Mouse (Mus musculus) CD8-positive naive resting alpha-beta T cell, adult 2 months (primary cell): Measurements from ENCODE around the gene Zdhhc24.
A peak's percentile ranks its signal among the peaks of the same experiment; 100 is the strongest.

ENCODE experiments used
- DNase-seq, 2 experiments: peaks; one replicate each; pipeline ENCODE4 v3.0.0; 2022; ENCODE audit warnings: low read depth in 2 of 2, low spot score in 2 of 2

The Zdhhc24 gene

GRCm38 (mm10) chr19:4876755-4877154 is 1.7 kb upstream of the Zdhhc24 start:
- no peak for DNase-seq

- no peak for DNase-seq
Observed at GRCm38 (mm10) chr19:4877785-4878184, 683 bp upstream of the Zdhhc24 start, which contains the start of gene Actn3. Actn3 (minus strand) TSS chr19:4877909.

DNA sequence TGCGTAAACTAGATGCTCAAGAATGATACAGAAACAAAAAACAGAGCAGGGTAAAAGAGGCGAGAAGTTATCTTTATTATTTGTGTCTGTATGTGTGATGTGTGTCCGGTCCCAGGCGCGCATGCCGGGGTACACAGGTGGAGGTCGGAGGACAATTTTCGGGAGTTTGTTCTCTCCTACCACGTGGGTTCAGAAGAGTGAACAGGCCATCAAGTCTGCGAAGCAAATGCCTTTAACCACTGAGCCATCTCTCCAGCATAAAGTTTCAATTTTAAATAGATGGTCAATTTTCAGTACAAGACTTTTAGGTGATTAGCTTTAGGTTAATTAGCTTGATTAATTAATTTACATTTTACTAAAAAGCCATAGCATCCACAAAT is 846 bp downstream of the Zdhhc24 start:
- no peak for DNase-seq

DNA sequence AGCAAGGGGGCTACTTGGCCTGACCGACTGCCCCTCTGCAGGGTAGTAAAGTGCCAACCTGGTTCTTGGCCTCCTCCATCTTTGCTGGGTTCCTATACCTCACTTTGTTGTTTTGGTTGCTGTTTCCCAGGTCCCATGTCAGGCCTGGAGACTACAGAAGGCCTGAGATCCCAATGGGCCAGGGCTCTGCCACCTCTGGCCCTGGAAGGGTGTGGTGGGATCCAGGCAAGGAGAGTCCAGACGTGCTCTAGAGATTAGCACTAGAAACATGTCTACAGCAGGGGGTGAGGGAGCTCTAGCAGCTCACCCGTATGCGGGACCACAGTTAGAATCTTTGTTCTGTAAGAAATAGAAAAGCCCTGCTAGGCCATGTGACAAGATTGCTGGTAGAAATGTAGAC is 5.5 kb downstream of the Zdhhc24 start:
- DNase-seq, result no peak

DNA sequence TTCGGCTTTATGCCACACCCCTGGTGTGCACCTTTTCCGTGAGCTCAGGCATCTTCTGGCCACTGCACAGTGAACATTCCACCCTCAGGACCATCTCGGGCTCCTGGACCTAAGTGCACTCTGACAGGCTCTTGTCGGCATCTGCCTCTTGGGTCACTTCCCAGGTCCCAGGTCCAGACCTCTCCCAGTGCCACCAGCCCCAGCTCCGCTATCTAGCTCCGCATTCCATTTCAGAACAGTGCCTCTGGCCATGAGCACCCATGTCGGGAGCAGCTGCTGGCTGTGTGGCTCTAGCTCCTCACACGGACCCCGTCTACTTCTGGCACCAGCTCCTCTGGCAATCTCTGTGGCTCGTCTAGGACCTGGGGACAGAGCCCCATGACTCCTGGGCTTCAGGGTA is 11.3 kb downstream of the Zdhhc24 start:
- no peak for DNase-seq

DNA sequence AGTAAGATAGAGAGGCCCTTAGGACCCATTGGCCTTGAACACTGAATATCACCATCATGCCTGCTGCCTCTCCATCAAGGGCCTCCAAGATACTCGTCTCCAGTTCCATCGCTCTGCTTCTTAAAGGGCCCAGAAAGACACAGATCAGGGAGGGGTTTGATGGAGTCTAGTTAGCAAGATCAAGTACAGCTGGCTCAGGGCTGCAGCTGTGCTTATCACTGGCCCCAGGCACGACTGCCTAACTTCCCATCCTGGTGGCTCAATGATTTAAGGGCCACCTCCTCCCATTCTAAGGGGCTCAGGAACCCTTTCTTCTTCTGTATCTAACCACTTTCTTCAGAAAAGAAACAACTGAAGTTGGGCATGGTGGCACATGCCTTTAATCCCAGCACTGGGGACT is 13.3 kb downstream of the Zdhhc24 start:
- DNase-seq, result no peak

DNA sequence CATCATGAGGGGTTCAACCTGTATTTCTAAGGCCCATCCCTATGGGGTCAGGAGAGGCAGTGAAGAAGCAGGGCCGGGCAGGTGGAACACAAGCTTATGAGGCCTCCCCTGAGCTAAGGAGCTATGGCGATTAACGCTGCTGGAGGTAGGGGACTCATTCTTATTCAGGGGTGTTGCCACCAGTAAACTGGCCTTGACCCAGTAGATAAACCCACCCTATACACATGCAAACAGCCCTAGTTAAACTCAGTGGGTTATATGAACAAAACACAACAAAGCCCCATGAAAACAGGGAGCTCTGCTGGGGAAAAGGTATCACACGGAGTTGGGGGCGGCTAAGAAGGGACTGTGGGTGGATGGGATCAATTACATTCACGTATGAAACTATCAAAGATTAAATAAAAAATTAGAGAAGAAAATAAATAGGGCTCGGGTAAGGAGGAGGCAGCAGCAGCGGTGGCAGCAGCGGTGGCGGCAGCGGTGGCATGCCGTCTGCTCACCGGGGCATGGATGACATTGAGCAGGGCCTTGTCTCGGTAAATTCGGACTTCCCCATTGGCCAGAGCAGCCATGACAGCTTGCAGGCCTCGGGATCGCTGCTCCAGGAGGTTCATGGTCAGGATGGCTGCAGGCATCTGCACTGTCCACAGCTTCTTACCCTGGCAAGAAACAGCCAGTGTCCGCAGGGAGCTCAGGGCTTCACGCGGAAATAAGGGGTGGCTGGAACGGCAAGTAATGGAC is 18.5 kb downstream of the Zdhhc24 start:
- DNase-seq, result no peak

DNA sequence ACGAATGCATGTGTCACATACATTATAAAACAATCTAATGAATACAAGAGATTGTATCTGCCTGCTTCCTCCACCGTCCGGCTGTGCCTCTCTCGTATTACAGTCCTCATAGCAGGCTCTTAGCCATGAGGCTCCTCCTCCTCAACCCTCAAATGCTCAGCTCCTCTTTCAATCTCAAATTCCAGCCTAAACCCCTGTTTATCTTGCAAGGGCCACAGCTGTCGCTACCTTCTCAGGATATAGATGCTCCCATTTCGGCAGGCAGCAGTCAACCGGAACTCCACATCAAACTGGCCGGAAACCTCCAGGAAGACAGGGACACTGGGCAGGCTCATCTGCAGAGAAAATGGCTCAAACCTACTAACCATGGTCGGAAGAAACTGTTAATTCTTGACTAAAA is 20.5 kb downstream of the Zdhhc24 start:
- no peak for DNase-seq

DNA sequence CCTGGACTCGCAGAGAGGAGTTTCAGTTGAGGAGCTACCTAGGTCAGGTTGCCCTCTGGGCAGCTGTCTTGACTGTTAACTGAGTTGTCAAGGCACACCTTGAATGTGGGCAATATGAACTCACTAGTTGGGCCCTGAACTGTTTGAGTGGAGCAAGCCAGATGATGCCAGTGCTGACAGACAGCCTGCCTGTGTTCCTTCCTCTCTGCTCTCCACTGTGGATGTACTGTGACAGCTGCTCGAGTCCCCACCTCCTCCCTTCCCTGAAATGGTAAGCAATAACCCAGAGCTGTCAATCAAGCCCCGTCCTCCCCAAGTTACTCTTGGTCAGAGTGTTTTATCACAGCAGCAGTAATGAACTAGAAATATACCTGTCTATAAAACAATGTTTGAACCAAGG is 21.4 kb downstream of the Zdhhc24 start:
- no peak for DNase-seq

DNA sequence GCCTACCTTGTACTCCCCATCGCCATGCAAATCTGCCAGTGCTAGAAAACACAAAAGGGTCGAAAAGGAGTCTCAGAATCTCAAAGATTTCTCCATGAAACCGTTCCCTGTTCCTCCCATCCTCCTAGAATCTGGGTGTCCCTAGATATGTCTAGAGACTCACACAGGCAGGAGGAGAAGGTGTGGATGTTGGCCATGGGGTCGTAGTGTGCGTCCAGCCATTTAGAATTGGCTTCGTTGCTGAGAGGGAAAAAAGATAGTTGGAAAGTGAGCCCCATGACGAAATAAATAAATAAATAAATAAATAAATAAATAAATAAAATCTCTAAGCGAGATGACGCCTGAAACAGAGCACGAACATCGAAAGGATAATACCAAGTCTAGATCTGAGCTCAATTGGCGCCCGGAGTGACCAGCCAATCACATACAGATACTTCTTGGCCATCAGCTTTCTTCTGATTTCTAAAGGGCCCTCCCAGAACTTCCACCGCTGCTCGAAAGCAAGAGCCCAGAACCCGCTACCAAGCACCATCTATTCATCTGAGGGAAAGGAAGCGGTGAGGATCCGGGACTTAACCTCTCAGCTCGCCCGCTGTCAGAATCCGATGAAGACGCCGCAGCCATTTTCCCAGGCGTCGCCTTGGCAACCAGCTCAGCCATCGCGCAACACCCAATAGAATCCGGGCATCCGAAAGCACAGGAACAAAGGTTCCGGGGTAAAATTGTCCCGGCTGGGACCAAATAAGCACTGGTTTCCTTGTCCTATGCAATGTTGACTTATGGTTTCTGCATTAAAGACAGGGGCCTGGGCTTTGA is 27.7 kb downstream of the Zdhhc24 start, which contains the start of gene Bbs1:
TSS of gene Bbs1 (minus strand) at position 650 of the 816 bp plus-strand sequence.
- DNase-seq, result peak; percentile 64 to 70

DNA sequence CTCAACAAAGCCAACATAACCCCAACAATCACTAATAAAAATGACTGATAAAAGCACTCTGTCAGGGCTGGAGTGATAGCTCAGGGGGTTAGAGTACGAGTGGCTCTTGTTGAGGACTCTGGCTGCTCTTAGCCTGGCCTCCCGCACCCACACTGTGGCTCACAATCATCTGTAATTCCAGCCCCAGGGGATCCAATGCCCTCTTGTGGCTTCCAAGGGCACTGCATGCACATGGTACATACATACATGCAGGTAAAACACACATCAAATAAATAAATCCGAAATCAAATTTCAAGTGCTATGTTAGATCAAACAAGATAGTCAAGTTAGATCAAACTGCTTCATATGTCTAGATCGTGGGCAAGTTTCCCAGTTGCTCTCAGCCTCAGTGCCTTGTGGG is 29.6 kb downstream of the Zdhhc24 start:
- DNase-seq, result peak in 1 of 2 experiments; percentile 16

DNA sequence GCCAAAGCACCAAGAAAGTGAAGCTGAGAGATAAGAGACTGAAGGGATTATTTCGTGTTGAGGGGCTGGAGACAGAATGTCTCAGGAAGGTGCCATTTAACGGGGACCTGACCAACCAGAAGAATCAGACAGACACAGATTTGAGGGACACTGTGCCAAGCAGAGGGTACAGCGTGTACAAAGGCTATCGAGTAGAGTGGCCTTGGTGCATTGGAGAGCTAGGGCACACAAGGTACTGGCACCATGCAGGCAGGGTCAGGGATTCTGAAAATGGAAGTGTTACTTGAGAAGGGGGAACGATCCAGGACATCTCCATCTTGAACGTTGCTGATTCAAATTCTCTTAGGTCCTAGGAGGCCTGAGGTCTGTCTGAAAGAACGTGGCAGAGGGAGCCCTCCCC is 30.9 kb downstream of the Zdhhc24 start:
- no peak for DNase-seq

DNA sequence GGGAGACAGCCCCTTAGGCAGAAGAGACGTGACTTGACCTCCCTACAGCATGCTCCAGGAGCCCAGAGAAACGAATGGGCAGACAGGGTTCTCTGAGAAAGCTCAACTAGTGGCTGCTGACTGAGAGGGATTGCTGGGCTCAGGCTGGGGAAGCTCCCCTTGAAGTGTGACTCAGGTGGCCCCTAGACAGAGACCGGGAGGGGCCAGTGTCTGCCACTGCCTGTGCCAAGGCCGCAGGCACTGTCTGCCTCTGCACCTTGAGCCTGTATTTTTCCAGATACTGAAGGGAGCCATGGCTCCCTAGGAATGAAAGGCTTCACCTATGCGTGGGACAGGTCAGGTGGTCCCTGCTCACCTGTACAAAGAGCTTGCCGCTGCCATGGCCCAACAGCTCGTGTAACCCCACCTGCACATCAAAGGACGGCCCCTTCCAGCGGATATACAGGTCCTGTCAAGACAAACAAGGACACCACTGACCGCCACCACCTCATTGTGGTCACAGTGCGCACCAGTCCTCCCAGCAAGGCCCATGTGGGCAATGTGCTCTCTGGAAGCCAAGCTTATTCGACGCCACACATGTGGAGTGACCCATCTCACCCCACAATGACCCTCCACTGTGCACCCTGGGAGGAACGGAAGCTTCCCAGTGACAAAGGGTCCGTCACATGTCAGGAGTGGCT is 37.6 kb downstream of the Zdhhc24 start:
- no peak for DNase-seq

- DNase-seq, result no peak
Observed at GRCm38 (mm10) chr19:4916827-4917226, 38.4 kb downstream of the Zdhhc24 start.

DNA sequence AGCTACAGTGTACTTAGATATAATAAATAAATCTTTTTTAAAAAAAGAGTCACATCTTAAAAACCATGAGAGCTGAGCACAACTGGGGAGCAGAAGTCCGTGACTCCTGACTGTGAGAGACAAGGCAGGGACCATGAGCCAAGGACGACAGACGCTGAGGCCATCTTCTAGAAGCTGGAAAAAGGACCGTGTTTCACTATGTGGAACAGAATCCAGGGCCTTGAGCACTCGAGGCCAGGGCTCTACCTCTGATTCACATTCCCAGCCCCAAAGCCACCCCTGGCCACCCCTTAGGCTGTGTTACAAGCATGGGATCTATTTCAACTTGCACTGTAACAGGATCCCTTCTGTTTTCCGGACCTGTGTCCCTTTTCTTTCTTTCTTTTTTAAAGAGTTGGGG is 41.2 kb downstream of the Zdhhc24 start:
- no peak for DNase-seq

DNA sequence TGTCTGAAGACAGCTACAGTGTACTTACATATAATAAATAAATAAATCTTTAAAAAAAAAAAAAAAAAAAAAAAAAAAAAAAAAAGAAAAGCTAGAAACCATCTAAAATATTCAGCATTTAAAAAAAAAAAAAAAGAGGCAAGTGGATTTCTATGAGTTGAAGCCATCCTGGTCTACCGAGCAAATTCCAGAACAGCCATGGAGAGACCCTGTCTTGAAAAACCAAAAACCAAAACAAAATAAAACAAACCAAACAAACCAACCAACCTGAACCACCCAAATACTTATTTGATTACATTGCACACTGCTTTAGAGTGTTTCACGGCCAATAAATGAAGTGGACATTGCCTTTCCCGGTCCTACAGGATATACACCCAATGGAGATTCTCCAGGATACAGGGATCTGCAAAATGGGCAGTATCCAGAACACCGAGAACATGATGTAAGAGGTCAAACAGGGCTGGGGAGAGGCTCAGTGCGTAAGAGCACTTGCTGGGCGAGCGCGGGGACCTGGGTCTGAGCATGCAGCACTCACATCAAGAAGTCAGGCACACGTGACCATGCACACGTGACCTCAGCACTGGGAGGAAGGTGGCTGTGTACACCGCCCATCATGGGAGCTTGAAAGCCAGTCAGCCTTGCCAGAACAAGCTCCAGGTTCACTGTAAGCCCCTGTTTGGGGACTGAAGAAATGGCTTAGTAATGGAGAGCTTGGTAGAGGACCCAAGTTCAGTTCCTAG is 46.8 kb downstream of the Zdhhc24 start:
- DNase-seq, result no peak

DNA sequence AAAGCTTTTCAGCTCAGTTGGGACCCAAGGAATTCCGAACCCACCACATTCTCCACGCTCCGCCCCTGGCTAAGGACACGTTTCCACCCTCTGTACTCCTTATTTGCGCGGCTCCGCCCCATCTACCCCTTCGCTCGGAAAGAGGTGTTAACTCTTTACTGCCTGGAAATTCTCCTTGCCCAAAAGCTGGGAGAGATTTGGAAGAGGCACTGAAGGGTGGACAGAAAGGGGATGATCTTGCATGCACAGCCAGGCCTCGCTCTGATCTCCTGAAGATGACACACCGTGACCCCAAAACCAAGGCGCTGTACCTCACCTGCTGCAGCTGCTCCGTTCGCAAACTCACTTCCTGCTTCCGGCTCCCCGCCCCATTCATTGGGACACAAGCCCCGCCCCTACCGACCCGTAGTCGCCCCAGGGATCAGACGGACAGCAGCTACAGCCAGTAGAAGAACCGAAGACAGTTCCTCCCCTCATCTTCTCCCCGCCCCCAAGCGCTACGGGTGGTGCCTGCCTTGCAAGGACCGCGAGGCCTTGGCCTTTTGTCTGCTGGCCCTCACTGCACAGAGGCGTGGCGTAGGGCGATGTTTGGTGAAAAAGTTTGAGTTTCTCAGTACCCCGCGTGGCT is 49.5 kb downstream of the Zdhhc24 start, which contains the start of gene Dpp3:
TSS of gene Dpp3 (minus strand) at position 384 of the 628 bp plus-strand sequence.
- peak; percentile 93 to 96 for DNase-seq

- DNase-seq, result no peak
Observed at GRCm38 (mm10) chr19:4928781-4929180, 50.3 kb downstream of the Zdhhc24 start.
